Mouse (Mus musculus): Measurements from ENCODE around the gene Slc41a1.

DNA sequence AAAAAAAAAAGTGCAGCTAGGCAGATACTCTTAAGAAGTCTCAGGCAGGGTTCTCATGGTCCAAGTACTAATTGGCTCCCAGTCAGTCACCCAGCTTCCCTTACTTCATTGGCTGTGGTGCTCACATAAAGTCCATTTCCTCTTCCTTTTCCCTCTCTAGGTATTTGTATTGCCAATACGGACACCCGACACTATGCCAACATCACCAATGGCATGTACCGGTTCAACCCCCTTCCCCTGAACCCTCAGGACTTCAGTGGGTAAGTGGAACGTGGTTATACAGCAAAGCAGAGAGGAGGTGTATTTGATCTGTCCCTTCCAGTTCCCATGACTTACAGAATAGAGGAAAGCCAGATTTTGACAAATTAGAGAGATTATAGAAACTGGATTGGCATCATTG, 13.6 kb upstream of the Slc41a1 start:
- no peak for TF ChIP-seq CTCF (IDR thresholded peaks at IDR 0.05; ENCODE audit: extremely low read depth, insufficient read length, insufficient replicate concordance, low read depth, low read length)
- TF ChIP-seq POLR2A (IDR thresholded peaks at IDR 0.05; ENCODE audit: low read depth, low read length), result no peak

Measured in small intestine, adult 2 months (tissue).